Mouse (Mus musculus) heart, adult 2 months (tissue): Measurements from ENCODE around the gene Gale. TPM values are rescaled to one million over a fixed set of nuclear protein-coding genes. Genes with fewer than 3 reads are reported as not detected.

Experiments used
- DNase-seq, 2 experiments: peaks; one replicate each; pipeline ENCODE4 v3.0.0; 2021
- H3K27ac ChIP-seq: fragments of 200-600 bp; 2 replicates; pipeline ENCODE4 v1.8.1; 2022
- H3K27me3 ChIP-seq: fragments of 200-500 bp; 2 replicates; pipeline ENCODE4 v1.6.1; 2012; ENCODE audit warnings: mild to moderate bottlenecking, low read length, inconsistent platforms, mixed read lengths; ENCODE audit not compliant: control insufficient read depth, insufficient read depth
- H3K36me3 ChIP-seq: fragments of 200-500 bp; 2 replicates; pipeline ENCODE4 v1.6.1; 2012; ENCODE audit warnings: low read length, inconsistent platforms; ENCODE audit not compliant: control insufficient read depth, insufficient read depth
- H3K4me1 ChIP-seq: fragments of 200-500 bp; 2 replicates; pipeline ENCODE4 v1.6.1; 2011; ENCODE audit warnings: low read length; ENCODE audit not compliant: control insufficient read depth, insufficient read depth
- H3K4me3 ChIP-seq: fragments of 200-600 bp; 2 replicates; pipeline ENCODE4 v1.8.1; 2022
- H3K79me2 ChIP-seq: fragments of 200-500 bp; replicated peaks from 2 replicates; pipeline ENCODE4 v1.6.1; 2012; ENCODE audit warnings: mild to moderate bottlenecking, inconsistent platforms, low read length, moderate library complexity, mixed read lengths; ENCODE audit not compliant: control insufficient read depth, insufficient read depth
- H3K9ac ChIP-seq: fragments of 200-500 bp; 2 replicates; pipeline ENCODE4 v1.6.1; 2012; ENCODE audit warnings: low read depth, mild to moderate bottlenecking, control low read depth, inconsistent platforms, low read length, mixed read lengths
- CTCF ChIP-seq: fragments of 200-600 bp; IDR thresholded peaks from 2 replicates; pipeline ENCODE4 v1.8.1; 2022; ENCODE audit warnings: antibody characterized with exemption, mild to moderate bottlenecking, moderate library complexity
- EP300 ChIP-seq: fragments of 200-500 bp; IDR thresholded peaks from 2 replicates; pipeline ENCODE4 v1.6.1; 2011; ENCODE audit warnings: low read depth, low read length, control low read depth; ENCODE audit not compliant: insufficient read depth
- POLR2A ChIP-seq: fragments of 200-500 bp; IDR thresholded peaks from 2 replicates; pipeline ENCODE4 v1.6.1; 2011; ENCODE audit warnings: mild to moderate bottlenecking, low read depth, low read length, control low read depth; ENCODE audit not compliant: insufficient read depth
- WGBS: fragments of 180-500 bp; shearing (Covaris S2); methylation state at CpG from one replicate; pipeline ENCODE4 v1.1.7; 2018; 5-methylcytosine and 5-hydroxymethylcytosine counted together
- intact Hi-C: fragments of 180-260 bp; cut with DNase I; formaldehyde crosslinking; loops from one replicate; pipeline ENCODE4 v1.15.1; 2025
- polyA plus RNA-seq: library from polyadenylated mRNA; depleted of rRNA; stranded (reverse); fragments of >200 nt; gene quantifications from 2 replicates; pipeline ENCODE4 v1.2.3, GENCODE M21; 2012
- total RNA-seq, 2 experiments: library from RNA; stranded (reverse); gene quantifications; 2 replicates each; pipeline ENCODE4 v1.2.3; 2021

The Gale gene
- total and polyA plus RNA-seq, 3 experiments = 1.6 to 4.6 (median 2.0) TPM

GRCm38 (mm10) chr4:135922190-135922589, 41.3 kb upstream of the Gale start:
- Histone ChIP-seq H3K36me3 (no peaks in the 10 kb centered on the region), H3K79me2 (no peaks in the 10 kb centered on the region), H3K4me1 (peaks cover 3% of the 10 kb centered on the region), H3K27me3 (no peaks in the 10 kb centered on the region), H3K4me3 (peak overlapping the region; percentile 84; the same call in 1 of the 2 replicates), H3K9ac (no peak overlapping the region), H3K27ac (peak overlapping the region; percentile 83)
- intact Hi-C loops = loop anchor here (5.0 kb wide), 1 partner anchor 120 kb away; no protein-coding TSS in a partner anchor
- DNase-seq = no peak
- TF ChIP-seq POLR2A = no peak
- no peak for TF ChIP-seq EP300
- TF ChIP-seq CTCF = no peak
- WGBS = 76% methylated on average over 1 of the region's 1 CpGs

- TF ChIP-seq CTCF (no peak), POLR2A (no peak), EP300 (no peak)
- H3K27me3 ChIP-seq = no peaks in the 10 kb centered on the region
- H3K36me3 ChIP-seq = no peaks in the 10 kb centered on the region
- no peak overlapping the region for H3K27ac ChIP-seq
- no peak for DNase-seq
- no peak overlapping the region for H3K4me3 ChIP-seq
- H3K9ac ChIP-seq = no peak overlapping the region
- H3K79me2 ChIP-seq = no peaks in the 10 kb centered on the region
- peaks cover 2% of the 10 kb centered on the region; the same call in 1 of the 2 replicates for H3K4me1 ChIP-seq
- WGBS = 83% methylated on average over 2 of the region's 2 CpGs
- intact Hi-C loops = loop anchor here (5.0 kb wide), 1 partner anchor 122 kb away; no protein-coding TSS in a partner anchor
These were observed 39.1 kb upstream of the Gale start for GRCm38 (mm10) chr4:135924418-135924817.

- no peak for DNase-seq
- H3K4me3 ChIP-seq = no peak overlapping the region
- peaks cover 2% of the 10 kb centered on the region; the same call in 1 of the 2 replicates for H3K4me1 ChIP-seq
- intact Hi-C loops = no loop called here
- no peaks in the 10 kb centered on the region for H3K27me3 ChIP-seq
- H3K9ac ChIP-seq = no peak overlapping the region
- no peak for TF ChIP-seq EP300
- no peak for TF ChIP-seq POLR2A
- TF ChIP-seq CTCF = no peak
- H3K27ac ChIP-seq = no peak overlapping the region
- no peaks in the 10 kb centered on the region for H3K36me3 ChIP-seq
- H3K79me2 ChIP-seq = no peaks in the 10 kb centered on the region
- WGBS = 88% methylated on average over 5 of the region's 5 CpGs
These were observed 38.2 kb upstream of the Gale start for GRCm38 (mm10) chr4:135925341-135925740.

- no peak for DNase-seq
- Histone ChIP-seq H3K36me3 (no peaks in the 10 kb centered on the region), H3K27me3 (no peaks in the 10 kb centered on the region), H3K4me1 (peaks cover 2% of the 10 kb centered on the region; the same call in 1 of the 2 replicates), H3K9ac (no peak overlapping the region), H3K79me2 (no peaks in the 10 kb centered on the region), H3K27ac (no peak overlapping the region), H3K4me3 (no peak overlapping the region)
- 83% methylated on average over 10 of the region's 10 CpGs for WGBS
- TF ChIP-seq POLR2A = no peak
- TF ChIP-seq EP300 = no peak
- no peak for TF ChIP-seq CTCF
- intact Hi-C loops = no loop called here
These were observed 37.2 kb upstream of the Gale start for GRCm38 (mm10) chr4:135926195-135926808.

- DNase-seq = no peak
- H3K4me3 ChIP-seq = no peak overlapping the region
- peaks cover under 1% of the 10 kb centered on the region; the same call in 1 of the 2 replicates for H3K4me1 ChIP-seq
- H3K36me3 ChIP-seq = no peaks in the 10 kb centered on the region
- intact Hi-C loops = no loop called here
- no peak overlapping the region for H3K27ac ChIP-seq
- no peaks in the 10 kb centered on the region for H3K79me2 ChIP-seq
- TF ChIP-seq EP300 (no peak), CTCF (no peak), POLR2A (no peak)
- H3K9ac ChIP-seq = no peak overlapping the region
- 97% methylated on average over 3 of the region's 3 CpGs for WGBS
- no peaks in the 10 kb centered on the region for H3K27me3 ChIP-seq
These were observed 36.7 kb upstream of the Gale start for GRCm38 (mm10) chr4:135926861-135927260.

GRCm38 (mm10) chr4:135928376-135928775, 35.2 kb upstream of the Gale start:
- no peaks in the 10 kb centered on the region for H3K4me1 ChIP-seq
- H3K4me3 ChIP-seq = no peak overlapping the region
- no peaks in the 10 kb centered on the region for H3K27me3 ChIP-seq
- no peak for TF ChIP-seq EP300
- TF ChIP-seq CTCF = no peak
- TF ChIP-seq POLR2A = no peak
- intact Hi-C loops = no loop called here
- H3K36me3 ChIP-seq = no peaks in the 10 kb centered on the region
- H3K79me2 ChIP-seq = no peaks in the 10 kb centered on the region
- H3K9ac ChIP-seq = no peak overlapping the region
- WGBS = 95% methylated on average over 9 of the region's 9 CpGs
- no peak for DNase-seq
- no peak overlapping the region for H3K27ac ChIP-seq
